Mouse (Mus musculus) lung, postnatal 0 days (tissue): ENCODE results near the gene Vwce.

Experiments used
- CTCF ChIP-seq: IDR thresholded peaks from 2 replicates; pipeline ENCODE4 v1.5.1; 2016; ENCODE audit warnings: antibody characterized with exemption, mild to moderate bottlenecking
- EP300 ChIP-seq: IDR thresholded peaks from 2 replicates; pipeline ENCODE4 v1.6.1; 2016; ENCODE audit warnings: antibody characterized with exemption, mild to moderate bottlenecking, control low read depth

- TF ChIP-seq CTCF: peak; percentile 89
- TF ChIP-seq EP300: no peak
These were observed 80.9 kb downstream of the Vwce start for GRCm38 (mm10) chr19:10714682-10715475.
